Mouse (Mus musculus): ENCODE measurements at regions not wholly inside any gene's neighbourhood (a gene's known extent, or its start where the extent isn't known, plus 50 kb on each side); places are given as distances from the start of the nearest gene placed in this dataset.

DNA sequence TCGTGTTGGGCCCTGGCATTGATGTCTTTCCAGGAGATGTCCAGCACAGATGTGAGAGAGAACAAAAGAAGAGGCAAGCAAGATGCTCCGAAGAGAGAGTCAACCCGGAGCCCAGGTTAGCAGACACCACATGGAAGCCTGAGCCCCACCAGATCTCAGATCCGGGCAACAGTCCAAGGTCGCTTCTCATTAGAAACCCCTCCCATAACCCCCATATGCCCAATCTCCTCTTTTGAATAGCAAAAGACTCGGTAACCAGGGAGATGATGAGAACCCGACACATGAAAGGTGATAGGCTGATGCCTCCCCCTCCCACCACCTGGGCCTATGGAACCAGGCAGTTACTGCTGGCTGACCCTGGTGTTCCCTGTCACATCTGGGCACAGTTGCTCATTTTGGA is 155.7 kb upstream of the Igsf21 start:
- no peak for DNase-seq (ENCODE audit: low read depth, low spot score)

DNA sequence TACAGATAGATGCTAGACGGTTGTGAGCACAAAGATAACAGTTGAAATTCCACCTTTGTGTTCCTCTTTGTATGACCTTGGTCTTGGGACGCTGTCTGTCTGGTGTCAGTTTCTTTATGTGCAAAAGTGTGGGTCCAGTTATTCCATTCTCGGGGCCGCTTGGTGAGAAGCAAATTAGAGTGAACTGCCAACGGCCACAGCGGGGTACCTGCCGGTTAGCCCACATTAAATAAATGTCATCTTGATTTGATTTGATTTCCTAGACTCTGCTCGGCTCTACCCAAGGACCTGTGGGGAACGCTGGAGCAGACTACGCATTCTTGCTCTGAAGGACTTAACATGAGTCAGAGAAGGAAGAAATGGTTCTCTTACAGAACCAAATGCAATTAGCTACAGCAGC is 155.0 kb upstream of the Igsf21 start:
- no peak for DNase-seq (ENCODE audit: low read depth, low spot score)

DNA sequence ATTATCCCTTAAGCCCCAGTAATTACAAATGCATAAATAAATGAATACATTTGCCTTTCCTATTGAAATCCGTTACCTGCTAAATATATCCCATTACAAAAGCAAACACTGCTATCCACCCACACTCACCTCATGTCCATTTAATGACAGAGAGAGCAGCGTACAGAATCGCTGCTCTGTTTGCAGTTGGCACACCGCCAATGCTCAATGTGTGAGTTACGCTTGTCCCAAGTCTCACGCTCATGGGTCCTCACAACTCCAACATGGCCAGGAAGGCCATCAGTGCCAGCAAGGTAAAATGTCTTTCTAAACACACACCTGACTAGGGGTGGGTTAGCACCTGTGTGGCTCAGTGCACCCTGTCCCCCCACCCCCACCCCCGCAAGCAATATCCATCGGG is 150.0 kb upstream of the Igsf21 start:
- no peak for DNase-seq (ENCODE audit: low read depth, low spot score)

DNA sequence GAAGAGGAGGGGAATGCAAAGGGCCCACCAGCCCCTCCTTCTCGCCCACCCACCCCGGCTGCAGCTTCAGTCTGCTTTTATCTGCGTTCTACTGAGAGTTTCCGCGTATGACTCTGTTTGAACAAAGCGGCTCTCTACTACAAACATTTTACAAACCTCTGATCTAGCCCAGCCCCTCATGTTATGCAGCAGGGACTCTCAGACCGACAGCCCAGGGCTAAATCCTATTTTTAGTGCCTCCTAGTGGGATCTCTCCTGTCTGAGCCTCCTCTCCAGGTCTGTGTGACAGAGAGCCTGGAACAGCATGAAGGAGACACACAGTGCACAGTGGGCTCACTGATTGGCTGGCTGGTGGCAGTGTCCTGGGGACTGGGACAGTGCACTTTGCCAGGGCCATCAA is 145.7 kb upstream of the Igsf21 start:
- no peak for DNase-seq (ENCODE audit: low read depth, low spot score)

DNA sequence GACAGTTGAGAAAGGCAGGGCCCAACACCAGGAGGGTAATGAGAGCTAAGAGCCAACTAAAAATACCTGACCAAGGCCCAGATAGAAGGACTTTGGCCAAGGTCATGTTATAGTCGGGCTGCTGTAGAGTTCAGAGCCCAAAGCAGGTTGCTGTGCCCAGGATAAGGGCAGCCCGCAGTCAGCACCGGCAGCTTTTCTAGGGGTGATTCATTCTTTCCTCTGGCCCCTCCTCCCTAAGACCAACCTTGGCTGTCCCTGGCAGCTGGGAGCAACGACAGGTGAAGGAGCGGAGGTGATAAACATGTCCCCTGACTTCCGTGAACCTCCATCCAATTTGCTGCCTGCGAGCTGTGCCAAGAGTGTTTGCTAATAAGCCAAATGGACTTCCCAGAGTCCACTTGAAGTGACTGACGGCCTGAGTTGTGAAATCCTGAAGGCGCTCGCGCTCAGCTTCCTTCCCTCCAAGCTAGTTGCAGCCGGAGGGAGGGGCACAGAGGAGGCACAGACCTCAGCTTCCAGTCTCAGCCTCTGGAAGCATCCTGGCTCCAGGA is 144.2 kb upstream of the Igsf21 start:
- DNase-seq (ENCODE audit: low read depth, low spot score) = no peak

DNA sequence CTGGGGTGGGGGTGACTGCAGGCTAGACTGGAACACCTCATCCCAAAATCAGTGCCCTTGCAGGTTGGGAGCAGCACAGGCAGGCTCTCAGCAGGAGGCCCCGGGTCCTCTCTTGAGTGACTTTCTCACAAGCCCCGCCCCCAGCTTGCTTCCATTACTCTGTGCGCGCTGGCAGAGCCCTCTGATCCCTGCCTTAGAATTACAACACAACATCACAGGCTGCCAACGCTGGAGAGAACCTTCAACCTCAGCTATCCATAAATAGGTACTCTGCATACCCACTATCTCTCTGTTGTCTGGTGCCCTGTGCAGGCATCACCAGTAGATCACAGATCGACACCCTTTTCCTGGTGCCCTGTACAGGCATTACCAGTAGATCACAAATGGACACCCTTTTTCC is 139.1 kb upstream of the Igsf21 start:
- no peak for DNase-seq (ENCODE audit: low read depth, low spot score)

DNA sequence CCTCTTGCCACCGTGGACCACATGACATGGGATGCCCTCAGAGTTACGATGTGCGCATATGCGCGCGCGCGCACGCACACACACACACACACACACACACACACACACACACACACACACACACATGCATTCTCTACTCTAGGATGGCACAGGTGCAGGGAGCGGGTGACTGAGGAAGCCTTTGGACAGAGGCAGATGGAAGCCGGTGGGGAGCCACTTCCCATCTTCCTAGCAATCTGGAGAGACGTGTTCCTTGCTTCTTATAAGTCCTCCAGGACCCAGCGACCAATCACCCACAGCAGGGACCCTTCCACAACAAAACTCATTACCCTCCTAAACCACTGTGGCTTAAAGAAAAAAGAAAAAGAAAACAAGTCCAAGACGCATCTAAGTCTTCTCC is 138.6 kb upstream of the Igsf21 start:
- DNase-seq (ENCODE audit: low read depth, low spot score) = no peak

DNA sequence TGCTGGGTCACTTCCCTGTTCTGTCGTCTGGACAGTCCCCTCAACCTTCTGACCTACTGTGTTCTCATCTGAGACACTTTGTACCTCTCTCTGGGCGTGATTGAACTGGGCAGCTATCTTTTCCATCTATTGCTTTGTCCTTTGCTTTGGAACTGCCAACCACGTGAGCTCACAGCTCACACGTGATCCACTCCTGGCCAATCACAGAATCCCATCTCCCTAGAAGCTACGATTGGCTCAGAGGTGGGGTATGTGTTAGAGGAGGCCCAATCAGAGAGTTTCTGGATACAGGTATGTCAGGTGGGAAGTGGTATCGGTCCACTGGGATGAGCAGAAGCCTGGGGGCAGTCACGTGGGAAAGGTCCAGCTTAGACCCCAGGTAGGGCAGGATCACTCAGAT is 137.0 kb upstream of the Igsf21 start:
- no peak for DNase-seq (ENCODE audit: low read depth, low spot score)

DNA sequence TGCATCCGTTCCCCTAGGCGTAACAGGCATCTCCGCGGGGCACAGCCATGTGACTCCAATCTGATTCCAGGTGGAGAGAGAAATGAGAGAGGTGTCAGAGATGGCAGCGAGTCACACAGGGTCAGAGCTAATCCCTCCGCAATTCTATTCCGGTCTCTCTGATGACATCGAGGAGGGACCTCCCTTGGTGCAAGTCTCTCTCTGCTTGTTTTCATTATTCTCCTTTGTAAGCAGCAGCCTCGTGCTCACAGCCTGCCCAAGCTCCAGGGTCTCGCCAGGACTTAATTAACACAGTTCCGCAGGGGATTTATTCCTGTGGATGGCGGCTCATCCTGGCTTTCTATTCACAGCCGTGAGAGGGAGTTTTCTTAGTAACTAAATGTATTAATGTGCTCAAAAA is 134.1 kb upstream of the Igsf21 start:
- no peak for DNase-seq (ENCODE audit: low read depth, low spot score)

DNA sequence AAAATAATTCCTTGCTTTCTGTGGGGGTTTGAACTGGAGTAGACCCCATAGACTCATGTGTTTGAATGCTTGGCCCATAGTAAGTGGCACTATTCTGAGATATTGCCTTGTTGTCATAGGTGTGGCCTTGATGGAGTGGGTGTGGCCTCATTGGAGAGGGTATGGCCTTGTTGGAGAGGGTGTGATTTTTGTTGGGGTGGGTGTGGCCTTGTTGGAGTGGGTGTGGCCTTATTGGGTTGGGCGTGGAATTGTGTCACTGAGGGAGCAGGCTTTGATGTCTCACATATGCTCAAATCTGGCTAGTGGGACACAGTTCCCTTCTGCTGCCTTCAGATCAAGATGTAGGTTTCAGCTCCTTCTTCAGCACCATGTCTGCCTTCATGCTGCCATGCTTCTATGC is 131.4 kb upstream of the Igsf21 start:
- DNase-seq (ENCODE audit: low read depth, low spot score) = no peak

DNA sequence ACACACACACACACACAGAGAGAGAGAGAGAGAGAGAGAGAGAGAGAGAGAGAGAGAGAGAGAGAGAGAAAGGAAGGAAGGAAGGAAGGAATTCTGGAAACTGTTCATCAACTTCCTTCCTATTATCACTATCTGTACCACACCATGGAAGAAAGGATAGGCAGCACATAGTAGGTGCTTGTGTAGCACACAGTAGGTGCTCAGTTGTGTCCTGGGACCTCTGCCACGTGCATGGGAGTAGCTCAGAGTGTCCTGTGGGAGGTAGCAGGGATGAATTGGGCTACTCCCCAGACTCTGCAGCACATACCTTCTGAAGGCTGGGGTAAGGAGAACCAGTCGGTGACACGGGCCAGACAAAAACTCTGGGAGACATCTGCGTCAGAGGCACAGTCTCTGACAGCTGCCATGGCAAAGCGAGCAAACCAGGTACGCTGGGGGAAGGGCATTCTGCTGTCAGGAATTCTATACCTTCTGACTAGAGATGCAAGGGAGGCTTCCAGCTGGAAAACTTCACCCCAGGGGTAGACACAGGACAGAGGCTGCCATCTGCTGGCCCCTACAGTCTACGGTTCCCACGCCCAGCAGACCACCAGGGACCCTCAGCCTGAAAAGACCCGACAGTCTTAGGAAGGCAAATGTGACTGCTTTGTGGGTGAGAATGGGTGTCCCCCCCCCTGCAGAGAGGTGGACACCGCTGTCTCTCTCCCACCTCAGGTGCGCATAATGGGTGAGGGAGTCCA is 126.2 kb upstream of the Igsf21 start:
- DNase-seq (ENCODE audit: low read depth, low spot score) = no peak

DNA sequence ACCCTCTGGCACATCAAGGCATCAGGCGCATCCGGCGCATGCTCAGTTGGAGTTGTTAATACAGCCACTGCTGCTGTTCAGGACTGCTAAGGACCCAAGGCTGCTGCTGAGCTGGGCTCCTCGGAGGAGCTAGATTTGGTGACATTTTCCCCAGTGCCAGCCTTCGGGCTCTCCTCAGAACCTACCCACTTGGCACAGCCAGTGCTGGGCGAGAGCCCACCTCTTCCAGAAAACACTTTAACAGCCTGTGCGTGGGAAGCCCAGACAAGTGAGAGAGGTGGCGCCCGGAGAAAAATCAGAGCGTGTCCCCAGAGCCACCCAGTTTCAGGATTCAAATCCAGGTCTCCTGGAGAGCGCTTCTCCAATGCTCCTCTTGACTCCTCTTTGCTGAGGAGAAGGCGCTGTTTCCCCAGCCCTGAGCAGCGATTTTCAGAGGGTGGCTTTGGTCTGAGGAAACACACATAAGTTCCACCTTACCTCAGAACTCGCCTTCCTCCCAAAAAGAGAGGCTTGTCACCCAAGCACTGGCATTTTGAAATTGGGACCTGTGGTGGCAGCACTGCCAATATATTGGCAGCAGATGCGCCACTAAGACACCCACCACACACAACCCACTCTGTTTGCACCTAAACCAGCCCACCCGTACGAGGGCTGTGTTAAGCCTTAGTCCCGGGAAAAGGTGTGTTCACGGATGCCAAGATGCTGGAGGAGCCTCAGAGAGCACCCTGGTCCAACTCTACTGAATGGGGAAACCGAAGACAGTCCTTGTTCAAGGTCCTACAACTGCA is 125.0 kb upstream of the Igsf21 start:
- peak; percentile 88 for DNase-seq (ENCODE audit: low read depth, low spot score)

DNA sequence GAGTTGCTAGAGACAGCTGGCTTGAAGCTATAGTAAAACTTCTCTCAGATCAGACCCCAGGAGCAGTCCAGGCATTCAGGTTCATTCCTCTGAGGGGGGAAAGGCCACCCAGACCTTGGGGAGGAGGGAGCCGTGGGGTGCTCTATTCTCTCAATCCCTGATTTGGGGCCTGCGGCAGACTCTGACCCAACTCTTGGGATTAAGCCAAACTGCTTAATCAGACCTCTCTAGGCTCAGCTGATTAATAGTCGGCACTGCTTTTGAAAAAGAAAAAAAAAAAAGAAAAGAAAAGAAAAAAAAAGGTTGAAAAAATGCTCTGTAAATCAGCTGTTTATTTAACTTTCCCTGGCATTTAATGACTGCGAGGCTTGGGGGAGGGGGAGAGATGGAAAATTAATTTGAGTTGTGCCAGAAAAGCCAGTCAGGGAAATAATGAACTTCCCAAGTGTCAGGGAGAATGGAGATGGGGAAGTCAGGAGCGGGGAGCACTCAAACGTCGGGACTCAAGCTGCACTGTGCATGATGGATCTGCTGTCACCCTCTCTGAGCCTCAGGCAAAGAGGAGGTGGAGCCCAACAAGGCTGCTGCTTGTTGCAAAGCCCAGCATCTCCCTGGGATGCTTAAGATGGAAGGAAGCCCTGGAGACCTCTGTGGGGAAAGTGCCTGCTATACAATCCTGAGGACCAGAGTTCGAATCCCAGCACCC is 120.5 kb upstream of the Igsf21 start:
- DNase-seq (ENCODE audit: low read depth, low spot score) = no peak

DNA sequence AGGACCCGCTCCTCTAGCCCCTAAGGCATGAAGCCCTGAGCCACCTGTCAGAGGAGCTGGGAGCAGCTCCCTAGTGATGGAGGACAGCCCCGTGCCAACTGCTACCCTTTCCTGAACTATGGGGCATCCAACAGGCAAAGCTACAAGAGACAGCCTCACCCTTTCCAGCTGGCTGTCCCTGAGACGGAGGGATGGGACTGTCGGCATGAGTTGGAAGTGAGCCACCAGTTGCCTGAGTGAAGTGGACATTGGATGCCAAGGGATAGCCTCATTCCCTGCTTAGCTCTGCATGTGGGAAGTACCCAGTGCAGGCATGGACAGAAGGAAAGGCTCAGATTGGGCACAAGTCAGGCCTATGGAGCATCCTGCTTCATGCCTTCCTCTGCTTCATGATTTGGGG is 112.3 kb upstream of the Igsf21 start:
- no peak for DNase-seq (ENCODE audit: low read depth, low spot score)

DNA sequence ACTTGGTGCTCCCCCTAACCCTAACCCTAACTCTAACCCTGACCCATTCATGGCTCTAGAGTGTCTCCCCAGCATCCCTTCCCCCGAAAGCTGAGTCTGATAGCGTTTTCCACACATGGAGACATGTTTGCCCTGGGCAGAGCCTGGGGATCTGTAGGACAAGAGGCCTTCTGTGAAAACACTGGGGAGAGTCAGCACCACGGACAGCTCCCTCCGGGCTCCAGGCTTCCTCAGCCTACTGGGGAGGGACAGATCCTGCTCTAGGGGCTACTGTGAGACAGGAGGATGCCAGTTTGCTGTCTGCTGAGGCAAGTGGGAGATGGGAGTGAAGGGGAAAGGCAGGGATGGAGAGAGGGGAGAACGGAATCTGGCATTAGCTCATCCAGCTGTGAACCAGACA is 111.5 kb upstream of the Igsf21 start:
- DNase-seq (ENCODE audit: low read depth, low spot score) = no peak

DNA sequence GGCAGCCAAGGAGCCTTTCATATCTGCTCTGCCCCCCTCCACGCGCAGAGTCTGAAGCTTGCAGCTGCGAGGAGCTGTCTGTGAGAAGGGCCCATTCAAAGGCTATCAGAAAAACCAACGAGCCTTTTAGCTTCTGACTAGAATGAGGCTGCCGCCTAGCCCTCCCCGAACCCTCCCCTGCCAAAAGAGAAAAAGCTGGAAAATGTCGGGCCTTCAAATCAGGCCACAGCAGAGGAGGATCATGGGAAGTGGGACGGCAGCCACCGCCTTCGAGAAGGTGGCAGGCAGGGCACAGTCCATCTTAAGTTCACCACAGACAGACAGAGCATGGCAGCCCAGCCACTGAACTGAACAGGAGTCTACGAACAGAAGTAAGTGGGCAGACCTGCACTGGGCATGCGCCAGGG is 108.6 kb upstream of the Igsf21 start:
- DNase-seq (ENCODE audit: low read depth, low spot score) = peak; percentile 36

DNA sequence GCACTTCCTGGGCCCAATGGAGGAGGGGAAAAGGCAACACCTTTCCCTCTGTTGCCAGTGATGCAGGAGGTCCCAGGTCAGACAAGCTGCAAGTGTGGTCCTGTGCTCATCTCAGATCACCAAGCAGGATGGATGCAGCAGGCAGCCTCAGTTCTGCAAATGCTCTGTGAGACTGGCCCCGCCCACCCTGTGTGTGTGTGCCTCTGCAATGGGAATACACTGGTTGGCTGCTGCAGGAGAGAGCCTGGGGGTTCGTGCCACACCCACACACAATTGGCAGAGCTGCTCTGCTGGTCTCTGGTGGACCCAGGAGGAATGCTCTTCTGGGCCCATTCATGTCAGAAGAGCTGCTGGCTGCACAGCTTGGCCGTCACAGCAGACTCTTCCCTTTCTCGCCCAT is 102.2 kb upstream of the Igsf21 start:
- no peak for DNase-seq (ENCODE audit: low read depth, low spot score)

DNA sequence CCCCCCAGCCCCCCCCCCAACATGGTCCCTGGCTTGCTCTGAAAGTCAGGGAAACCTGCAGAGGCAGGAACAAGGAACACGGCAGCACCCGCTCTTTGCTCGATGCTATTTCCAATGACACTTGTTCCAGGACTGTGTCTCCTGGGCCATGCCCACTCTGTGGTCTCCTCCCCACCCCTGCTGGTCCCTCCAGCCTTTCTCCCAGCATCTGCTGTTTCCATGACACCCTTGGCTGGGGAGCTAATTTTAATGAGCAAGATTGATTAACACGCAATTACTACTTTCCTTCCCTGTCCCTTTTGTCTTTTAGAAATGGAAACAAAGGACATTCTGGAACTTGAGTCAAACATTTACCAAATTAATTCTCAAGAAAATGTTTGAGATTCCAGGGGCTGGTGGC is 83.6 kb upstream of the Igsf21 start:
- no peak for DNase-seq (ENCODE audit: low read depth, low spot score)

DNA sequence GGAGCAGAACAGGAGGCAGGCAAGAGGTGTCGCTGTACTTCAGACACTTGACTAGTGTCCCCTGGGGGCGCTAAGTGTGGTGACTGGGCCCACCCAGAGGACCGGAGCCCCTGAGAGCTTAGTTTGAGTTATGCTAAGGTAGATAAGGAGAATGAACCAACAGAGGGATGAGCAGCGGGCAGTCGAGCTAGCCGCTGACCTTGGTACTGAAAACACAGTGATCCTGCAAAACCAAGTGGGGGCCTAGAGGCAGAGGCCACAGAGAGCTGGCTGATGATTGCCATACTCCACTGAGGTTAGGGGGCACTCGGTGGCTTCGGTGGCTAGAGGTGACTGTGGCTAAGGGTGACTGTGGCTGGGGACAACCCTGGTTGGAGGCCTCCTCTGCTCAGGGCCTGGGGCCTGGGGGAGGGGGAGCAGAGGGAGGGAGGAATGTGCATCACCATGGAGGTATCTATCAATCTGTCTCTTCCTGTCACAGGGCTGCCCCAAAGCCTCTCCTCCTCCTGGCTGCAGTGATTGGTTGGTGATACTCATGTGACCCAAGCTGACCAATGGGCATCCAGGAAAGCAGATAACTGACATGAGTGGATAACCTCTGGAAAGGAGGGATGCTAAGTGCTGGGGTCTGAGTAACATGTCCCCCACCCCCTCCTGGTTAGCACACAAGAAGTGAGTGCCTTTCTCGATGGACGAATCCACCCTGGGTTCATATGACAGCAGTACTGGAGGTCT is 80.3 kb upstream of the Igsf21 start:
- DNase-seq (ENCODE audit: low read depth, low spot score) = no peak

DNA sequence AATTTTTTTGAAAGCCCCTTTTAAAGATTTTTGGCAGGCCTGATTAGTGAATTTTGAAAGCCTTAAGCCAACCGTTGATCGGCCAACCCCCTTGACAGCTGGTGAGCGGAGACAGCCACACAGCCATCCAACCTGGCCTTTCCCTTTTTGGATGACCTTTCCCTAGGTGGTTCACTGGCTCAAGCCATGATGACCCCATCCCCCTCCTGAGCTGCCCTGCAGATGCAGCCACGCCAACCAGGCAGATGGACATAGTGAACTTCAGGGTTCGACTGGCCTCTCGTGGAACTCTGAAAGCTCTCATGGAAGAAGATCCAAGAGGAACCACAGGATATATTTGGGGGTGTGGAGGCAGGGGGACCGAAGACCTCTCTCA is 79.1 kb upstream of the Igsf21 start:
- no peak for DNase-seq (ENCODE audit: low read depth, low spot score)

DNA sequence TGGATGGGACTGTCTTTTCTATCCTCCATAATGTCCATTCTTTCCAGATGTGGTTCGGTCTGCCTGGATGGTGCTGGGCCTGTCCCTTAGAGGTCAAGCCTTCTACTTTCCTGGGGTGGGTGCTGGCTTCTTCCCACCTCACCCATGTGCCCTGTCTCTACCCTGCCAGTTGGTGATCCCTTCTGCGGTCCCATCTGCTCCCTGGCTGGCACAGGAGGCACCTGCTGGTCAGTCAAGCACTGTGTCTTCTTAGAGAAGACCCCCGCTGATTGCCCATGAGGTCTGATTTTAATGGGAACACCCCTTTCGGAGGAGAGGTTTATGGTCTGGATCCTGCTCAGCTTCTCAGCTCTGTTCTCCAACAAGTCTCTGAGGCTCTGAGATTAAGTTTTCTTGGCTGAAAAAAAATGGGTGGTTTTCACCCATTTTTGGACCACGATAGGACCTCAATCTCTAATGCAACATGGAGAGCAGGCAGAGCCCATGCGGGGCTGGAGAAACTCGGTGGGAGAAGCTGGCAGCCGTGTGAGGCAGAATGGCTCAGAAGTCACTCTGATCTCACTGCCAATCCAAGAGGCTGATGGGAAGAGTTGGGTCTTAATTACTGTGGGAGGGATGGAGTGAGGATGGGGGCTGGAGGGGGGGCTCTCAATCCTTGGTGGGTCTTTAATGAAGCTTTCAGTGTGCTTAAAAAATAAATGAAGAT is 78.5 kb upstream of the Igsf21 start:
- no peak for DNase-seq (ENCODE audit: low read depth, low spot score)
